Mouse (Mus musculus): ENCODE measurements around the gene Arhgap17. TPM values are rescaled to one million over a fixed set of nuclear protein-coding genes. Genes with fewer than 3 reads are reported as not detected.
A peak's percentile ranks its signal among the peaks of the same experiment; 100 is the strongest.

Arhgap17 gene
- polyA plus RNA-seq, 1 experiment from 2014 or later: 9.6 TPM

- DNase-seq (ENCODE audit: low spot score): no peak
Measured at GRCm38 (mm10) chr7:123344079-123344780, 25.5 kb downstream of the Arhgap17 start.

- no peak for DNase-seq (ENCODE audit: low spot score)
Measured at GRCm38 (mm10) chr7:123341896-123342295, 27.8 kb downstream of the Arhgap17 start.

- no peak for DNase-seq (ENCODE audit: low spot score)
Measured at GRCm38 (mm10) chr7:123338351-123338750, 31.4 kb downstream of the Arhgap17 start.

GRCm38 (mm10) chr7:123336322-123336721 is 33.4 kb downstream of the Arhgap17 start:
- DNase-seq (ENCODE audit: low spot score): no peak

- no peak for DNase-seq (ENCODE audit: low spot score)
Measured at GRCm38 (mm10) chr7:123330506-123330905, 39.2 kb downstream of the Arhgap17 start.

GRCm38 (mm10) chr7:123327909-123328308 is 41.8 kb downstream of the Arhgap17 start:
- no peak for DNase-seq (ENCODE audit: low spot score)

- no peak for DNase-seq (ENCODE audit: low spot score)
Measured at GRCm38 (mm10) chr7:123326901-123327300, 42.8 kb downstream of the Arhgap17 start.

GRCm38 (mm10) chr7:123326062-123326461 is 43.7 kb downstream of the Arhgap17 start:
- no peak for DNase-seq (ENCODE audit: low spot score)

GRCm38 (mm10) chr7:123324105-123324504 is 45.6 kb downstream of the Arhgap17 start:
- DNase-seq (ENCODE audit: low spot score): no peak

- no peak for DNase-seq (ENCODE audit: low spot score)
Measured at GRCm38 (mm10) chr7:123323388-123323787, 46.3 kb downstream of the Arhgap17 start.

- peak; percentile 54 for DNase-seq (ENCODE audit: low spot score)
Measured at GRCm38 (mm10) chr7:123322452-123323121, 47.1 kb downstream of the Arhgap17 start.

GRCm38 (mm10) chr7:123312738-123313137 is 57.0 kb downstream of the Arhgap17 start:
- DNase-seq (ENCODE audit: low spot score): no peak

GRCm38 (mm10) chr7:123311836-123312235 is 57.9 kb downstream of the Arhgap17 start:
- no peak for DNase-seq (ENCODE audit: low spot score)

GRCm38 (mm10) chr7:123307887-123308558 is 61.7 kb downstream of the Arhgap17 start:
- no peak for DNase-seq (ENCODE audit: low spot score)

- no peak for DNase-seq (ENCODE audit: low spot score)
Measured at GRCm38 (mm10) chr7:123307236-123307635, 62.5 kb downstream of the Arhgap17 start.

- no peak for DNase-seq (ENCODE audit: low spot score)
Measured at GRCm38 (mm10) chr7:123305397-123305796, 64.3 kb downstream of the Arhgap17 start.

- DNase-seq (ENCODE audit: low spot score): no peak
Measured at GRCm38 (mm10) chr7:123300258-123300657, 69.5 kb downstream of the Arhgap17 start.

GRCm38 (mm10) chr7:123298225-123298624 is 71.5 kb downstream of the Arhgap17 start:
- no peak for DNase-seq (ENCODE audit: low spot score)

GRCm38 (mm10) chr7:123296097-123296496 is 73.6 kb downstream of the Arhgap17 start:
- no peak for DNase-seq (ENCODE audit: low spot score)

- DNase-seq (ENCODE audit: low spot score): no peak
Measured at GRCm38 (mm10) chr7:123295423-123295822, 74.3 kb downstream of the Arhgap17 start.

- DNase-seq (ENCODE audit: low spot score): no peak
Measured at GRCm38 (mm10) chr7:123293898-123294297, 75.8 kb downstream of the Arhgap17 start.

- DNase-seq (ENCODE audit: low spot score): no peak
Measured at GRCm38 (mm10) chr7:123291942-123292341, 77.8 kb downstream of the Arhgap17 start.

Measured in thymus, postnatal 0 days (tissue).